Mouse (Mus musculus): Measurements from ENCODE around the gene Foxn1. TPM values are rescaled to one million over a fixed set of nuclear protein-coding genes. Genes with fewer than 3 reads are reported as not detected.

The Foxn1 gene
- total and polyA plus RNA-seq, 2 experiments from 2014 or later = not detected

DNA sequence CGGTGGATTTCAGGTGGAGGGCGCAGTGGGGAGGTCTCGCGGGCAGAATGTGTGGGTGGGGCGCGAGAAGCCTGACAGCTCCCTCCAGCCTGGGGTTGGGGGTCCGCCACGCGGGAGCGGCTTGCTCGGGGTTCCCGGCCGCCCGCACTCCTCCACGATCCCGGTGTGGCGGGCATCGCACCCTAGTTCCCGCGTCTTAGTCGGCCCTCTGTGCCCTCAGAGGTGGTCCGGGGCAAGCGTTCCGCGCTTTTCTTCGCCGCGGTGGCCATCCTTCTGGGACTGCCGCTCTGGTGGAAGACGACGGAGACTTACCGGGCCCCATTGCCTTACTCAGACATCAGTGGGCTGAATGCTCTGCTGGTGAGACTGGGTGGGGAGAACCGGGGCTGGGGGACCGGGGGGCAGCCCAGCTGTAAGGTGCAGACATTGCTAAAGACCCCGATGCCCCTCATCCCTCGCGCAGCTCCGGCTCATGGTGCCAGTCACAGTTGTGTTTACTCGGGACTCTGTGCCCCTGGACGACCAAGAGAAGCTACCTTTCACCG, 57.8 kb downstream of the Foxn1 start:
- peak overlapping the region; percentile 43 for H3K27ac ChIP-seq
- under 1% methylated on average over 35 of the region's 41 CpGs for WGBS

DNA sequence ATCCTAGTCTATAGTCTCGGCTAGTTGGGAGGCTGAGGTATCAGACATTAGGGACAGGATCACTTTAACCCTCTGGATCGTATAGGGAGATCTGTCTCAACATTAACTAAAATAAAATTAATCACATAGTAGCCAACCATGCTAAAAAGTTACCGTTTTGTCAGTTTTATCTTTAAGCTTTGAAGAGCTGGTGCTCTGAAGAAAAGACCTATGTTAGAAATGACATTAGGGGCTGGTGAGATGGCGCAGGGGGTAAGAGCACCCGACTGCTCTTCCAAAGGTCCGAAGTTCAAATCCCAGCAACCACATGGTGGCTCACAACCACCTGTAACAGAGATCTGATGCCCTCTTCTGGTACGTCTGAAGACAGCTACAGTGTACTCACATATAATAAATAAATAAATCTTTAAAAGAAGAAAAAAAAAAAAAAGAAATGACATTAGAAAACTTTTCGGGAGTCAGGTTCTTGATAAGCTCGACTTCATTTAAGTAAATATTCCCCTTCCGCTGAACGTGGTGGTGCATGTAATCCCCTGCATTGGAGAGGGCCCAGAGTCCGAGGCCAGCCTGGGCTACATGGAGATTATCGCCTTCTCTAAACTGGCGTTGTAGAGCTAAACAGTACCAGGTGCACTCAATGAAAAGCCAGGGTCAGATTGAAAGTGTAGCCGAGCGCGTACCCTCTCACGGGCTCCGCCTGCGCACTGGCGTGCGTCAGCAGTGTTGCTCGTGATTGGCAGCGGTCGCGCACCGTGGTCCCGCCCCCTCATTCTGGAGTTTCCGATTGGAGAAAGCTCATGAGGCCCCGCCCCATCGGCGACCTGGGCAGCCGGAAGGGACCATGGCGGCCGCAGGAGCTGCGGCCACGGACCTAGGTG, 58.5 kb downstream of the Foxn1 start, which contains the start of gene Pigs:
Gene Pigs, plus strand, starts transcription at position 782 of the 878 bp plus-strand sequence.
- Histone ChIP-seq H3K4me3 (ENCODE audit: low read length) (peak within 1 kb of the TSS; percentile 81), H3K9ac (replicated peaks; ENCODE audit: low read length) (peak within 1 kb of the TSS; percentile 85), H3K27me3 (ENCODE audit: insufficient read depth, low read length) (no peaks in the 10 kb centered on the region), H3K9me3 (ENCODE audit: low read length) (no peaks in the 10 kb centered on the region), H3K27ac (peak within 1 kb of the TSS; percentile 43), H3K4me1 (ENCODE audit: insufficient read depth, low read length) (peaks cover 8% of the 10 kb centered on the region), H3K4me2 (ENCODE audit: low read depth, low read length) (peak within 1 kb of the TSS; percentile 88), H3K36me3 (ENCODE audit: insufficient read depth, low read length) (no peaks in the 10 kb centered on the region)
- TF ChIP-seq CTCF (IDR thresholded peaks at IDR 0.05; ENCODE audit: low read depth) = peak; percentile 37
- peak; percentile 95 for ATAC-seq
- peak; percentile 98 for DNase-seq (ENCODE audit: low spot score)
- WGBS = 12% methylated on average over 35 of the region's 37 CpGs

More for the DNA sequence above, 57.8 kb downstream of the Foxn1 start:
- no peaks in the 10 kb centered on the region for H3K9me3 ChIP-seq (ENCODE audit: low read length)
- DNase-seq (ENCODE audit: low spot score) (no peak), ATAC-seq (peak; percentile 69)
- H3K9ac ChIP-seq (replicated peaks; ENCODE audit: low read length) = peak overlapping the region; percentile 85
- TF ChIP-seq CTCF (IDR thresholded peaks at IDR 0.05; ENCODE audit: low read depth) = no peak
- peaks cover 4% of the 10 kb centered on the region; the same call in 1 of the 2 replicates for H3K36me3 ChIP-seq (ENCODE audit: insufficient read depth, low read length)
- H3K4me2 ChIP-seq (ENCODE audit: low read depth, low read length) = peak overlapping the region; percentile 88
- H3K27me3 ChIP-seq (ENCODE audit: insufficient read depth, low read length) = no peaks in the 10 kb centered on the region
- peaks cover 8% of the 10 kb centered on the region for H3K4me1 ChIP-seq (ENCODE audit: insufficient read depth, low read length)
- peak overlapping the region; percentile 81 for H3K4me3 ChIP-seq (ENCODE audit: low read length)

DNA sequence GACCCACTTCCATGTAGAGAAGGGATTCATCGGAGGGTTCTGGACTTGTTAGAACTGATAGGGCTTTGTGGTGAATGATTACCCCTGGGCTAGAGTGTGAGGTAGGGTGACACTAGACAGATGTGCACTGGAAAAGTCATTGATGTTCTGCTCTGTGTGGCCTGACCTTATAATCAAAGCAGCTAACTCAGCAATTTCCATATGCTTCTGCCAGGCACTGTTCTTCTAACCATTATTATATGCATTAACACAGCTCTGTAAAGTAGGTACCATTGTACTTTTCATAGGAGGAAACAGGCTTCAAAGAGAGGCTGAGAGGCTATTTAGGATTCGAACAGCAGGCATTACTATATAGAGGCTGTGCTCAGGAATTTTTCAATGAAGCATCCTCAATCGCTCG, 59.1 kb downstream of the Foxn1 start:
- peaks cover 8% of the 10 kb centered on the region for H3K4me1 ChIP-seq (ENCODE audit: insufficient read depth, low read length)
- H3K4me3 ChIP-seq (ENCODE audit: low read length) = no peak overlapping the region
- no peaks in the 10 kb centered on the region for H3K36me3 ChIP-seq (ENCODE audit: insufficient read depth, low read length)
- H3K27ac ChIP-seq = no peak overlapping the region
- H3K9ac ChIP-seq (replicated peaks; ENCODE audit: low read length) = no peak overlapping the region
- no peak overlapping the region for H3K4me2 ChIP-seq (ENCODE audit: low read depth, low read length)
- DNase-seq (ENCODE audit: low spot score) = no peak
- TF ChIP-seq CTCF (IDR thresholded peaks at IDR 0.05; ENCODE audit: low read depth) = no peak
- H3K9me3 ChIP-seq (ENCODE audit: low read length) = no peaks in the 10 kb centered on the region
- 88% methylated on average over 4 of the region's 4 CpGs for WGBS
- no peaks in the 10 kb centered on the region for H3K27me3 ChIP-seq (ENCODE audit: insufficient read depth, low read length)
- no peak for ATAC-seq

DNA sequence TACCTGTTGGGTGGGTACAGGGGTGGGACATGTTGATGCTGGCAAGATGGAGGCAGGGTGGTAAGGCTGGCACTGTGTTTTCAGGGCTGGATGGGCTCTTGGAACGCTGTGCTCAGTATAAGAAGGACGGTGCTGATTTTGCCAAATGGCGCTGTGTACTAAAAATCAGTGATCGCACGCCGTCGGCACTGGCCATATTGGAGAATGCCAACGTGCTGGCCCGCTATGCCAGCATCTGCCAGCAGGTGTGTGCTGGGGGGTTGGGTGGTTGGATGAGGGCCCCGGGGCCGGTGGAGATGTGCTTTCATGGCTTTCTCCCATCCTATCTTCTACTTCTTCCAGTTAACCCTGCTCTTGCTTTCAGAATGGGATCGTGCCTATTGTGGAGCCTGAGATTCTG, 61.4 kb downstream of the Foxn1 start:
- DNase-seq (ENCODE audit: low spot score) (no peak), ATAC-seq (no peak)
- H3K9me3 ChIP-seq (ENCODE audit: low read length) = no peaks in the 10 kb centered on the region
- TF ChIP-seq CTCF (IDR thresholded peaks at IDR 0.05; ENCODE audit: low read depth) = 0 out of 2 replicates have a peak, but pooled peaks have one; percentile 9
- no peak overlapping the region; the same call in 1 of the 2 replicates for H3K9ac ChIP-seq (replicated peaks; ENCODE audit: low read length)
- H3K4me3 ChIP-seq (ENCODE audit: low read length) = peak overlapping the region; percentile 31
- peak overlapping the region; percentile 86 for H3K27ac ChIP-seq
- H3K36me3 ChIP-seq (ENCODE audit: insufficient read depth, low read length) = no peaks in the 10 kb centered on the region
- WGBS = 76% methylated on average over 12 of the region's 12 CpGs
- peak overlapping the region; percentile 53 for H3K4me2 ChIP-seq (ENCODE audit: low read depth, low read length)
- peaks cover 8% of the 10 kb centered on the region for H3K4me1 ChIP-seq (ENCODE audit: insufficient read depth, low read length)
- H3K27me3 ChIP-seq (ENCODE audit: insufficient read depth, low read length) = no peaks in the 10 kb centered on the region

DNA sequence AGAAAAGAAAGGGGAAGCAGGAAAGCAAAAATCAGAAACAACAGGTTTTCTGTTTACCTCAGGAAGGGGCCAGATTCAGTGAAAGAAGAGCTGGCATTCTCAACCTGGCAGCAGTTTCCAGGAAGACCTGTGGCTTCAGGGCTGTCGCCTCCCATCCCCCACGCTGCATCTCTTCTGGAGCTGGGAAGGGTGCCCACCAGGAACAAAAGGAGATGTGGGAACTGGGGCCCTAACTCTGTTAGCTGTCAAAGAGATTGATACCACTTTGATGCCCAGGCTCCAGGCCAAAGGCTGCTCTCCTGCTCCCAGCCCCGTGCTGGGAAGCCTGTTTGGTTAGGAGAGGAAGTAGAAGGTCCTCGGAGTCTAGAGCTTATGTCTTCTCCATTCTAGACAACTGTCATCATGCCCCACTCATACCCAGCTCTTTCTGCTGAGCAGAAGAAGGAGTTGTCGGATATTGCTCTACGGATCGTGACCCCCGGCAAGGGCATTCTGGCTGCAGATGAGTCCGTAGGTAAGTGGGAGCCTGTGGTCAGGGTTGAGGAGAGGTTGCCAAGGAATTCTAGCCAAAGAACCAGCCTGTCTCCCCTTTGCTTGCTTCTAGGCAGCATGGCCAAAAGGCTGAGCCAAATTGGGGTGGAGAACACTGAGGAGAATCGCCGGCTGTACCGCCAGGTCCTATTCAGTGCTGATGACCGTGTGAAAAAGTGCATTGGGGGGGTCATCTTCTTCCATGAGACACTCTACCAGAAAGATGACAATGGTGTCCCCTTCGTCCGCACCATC, 62.2 kb downstream of the Foxn1 start:
- 53% methylated on average over 15 of the region's 15 CpGs for WGBS
- DNase-seq (ENCODE audit: low spot score) (peak; percentile 82), ATAC-seq (peak; percentile 39; the same call in 1 of the 2 replicates)
- Histone ChIP-seq H3K27ac (peak overlapping the region; percentile 86; the same call in 1 of the 2 replicates), H3K27me3 (ENCODE audit: insufficient read depth, low read length) (no peaks in the 10 kb centered on the region), H3K9ac (replicated peaks; ENCODE audit: low read length) (peak overlapping the region; percentile 52; the same call in 1 of the 2 replicates), H3K4me1 (ENCODE audit: insufficient read depth, low read length) (peaks cover 8% of the 10 kb centered on the region), H3K4me2 (ENCODE audit: low read depth, low read length) (peak overlapping the region; percentile 53), H3K4me3 (ENCODE audit: low read length) (peak overlapping the region; percentile 31), H3K9me3 (ENCODE audit: low read length) (no peaks in the 10 kb centered on the region), H3K36me3 (ENCODE audit: insufficient read depth, low read length) (no peaks in the 10 kb centered on the region)
- no peak for TF ChIP-seq CTCF (IDR thresholded peaks at IDR 0.05; ENCODE audit: low read depth)

DNA sequence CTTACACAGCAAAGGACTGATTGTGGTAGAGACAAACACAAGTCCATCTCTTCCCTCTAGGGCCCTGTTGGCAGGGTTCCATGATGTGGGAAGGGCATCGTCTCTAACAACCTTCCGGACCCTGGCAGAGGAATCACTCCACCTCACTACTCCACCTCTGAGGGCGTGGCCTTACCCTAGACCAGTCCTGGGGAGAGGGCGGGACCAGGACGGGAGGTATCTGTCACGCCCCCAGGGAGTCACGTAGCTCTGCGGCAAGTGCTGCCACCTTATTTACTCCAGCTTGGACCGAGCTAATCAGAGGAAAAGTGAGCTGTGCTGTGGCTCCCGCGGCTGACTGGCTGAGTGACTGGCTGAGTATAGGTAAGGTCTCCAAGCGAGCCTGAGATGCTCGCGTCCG, 63.5 kb downstream of the Foxn1 start, which contains the start of gene Aldoc:
Gene Aldoc, plus strand, starts transcription at position 109 of the 400 bp plus-strand sequence.
- H3K27me3 ChIP-seq (ENCODE audit: insufficient read depth, low read length) = no peaks in the 10 kb centered on the region
- H3K27ac ChIP-seq = peak within 1 kb of the TSS; percentile 86
- no peak for TF ChIP-seq CTCF (IDR thresholded peaks at IDR 0.05; ENCODE audit: low read depth)
- peak within 1 kb of the TSS; percentile 53 for H3K4me2 ChIP-seq (ENCODE audit: low read depth, low read length)
- ATAC-seq (peak; percentile 89), DNase-seq (ENCODE audit: low spot score) (peak; percentile 90)
- peaks cover 8% of the 10 kb centered on the region for H3K4me1 ChIP-seq (ENCODE audit: insufficient read depth, low read length)
- H3K36me3 ChIP-seq (ENCODE audit: insufficient read depth, low read length) = no peaks in the 10 kb centered on the region
- H3K9me3 ChIP-seq (ENCODE audit: low read length) = no peaks in the 10 kb centered on the region
- WGBS = 9% methylated on average over 15 of the region's 15 CpGs
- H3K9ac ChIP-seq (replicated peaks; ENCODE audit: low read length) = peak within 1 kb of the TSS; percentile 52
- peak within 1 kb of the TSS; percentile 31 for H3K4me3 ChIP-seq (ENCODE audit: low read length)
